Comparison of ENCODE assay signal across 29 mouse cellular contexts in genomic region chr6:27317422-27317821, GRCm38 (mm10).
A peak's percentile ranks its signal among the peaks of the same experiment; 100 is the strongest.
DNase-seq lines count a peak whose midpoint lies in the region; ATAC-seq and TF ChIP-seq lines count a peak whose summit lies in the region.
"Had no signal": no experiment of that assay in that cellular context is flagged by ENCODE, and none has a peak within 500 bp of the region (broad histone marks: within the 10 kb centered on the region; RNA-seq: fewer than 3 reads in every experiment).

No protein-coding gene starts in this region.

- H3K4me2 ChIP-seq in hindbrain, embryonic 13.5 days: no peak overlapping the region
- no peak overlapping the region for H3K4me2 ChIP-seq in midbrain, embryonic 13.5 days (replicated peaks)
- H3K4me2 ChIP-seq in midbrain, embryonic 15.5 days: no peak overlapping the region
- no peak overlapping the region for H3K4me2 ChIP-seq in hindbrain, postnatal 0 days (ENCODE audit: low read depth, low read length)
- H3K4me2 ChIP-seq: embryonic facial prominence, embryonic 13.5 days; forebrain, embryonic 15.5 days; heart, embryonic 13.5 days; intestine, embryonic 15.5 days; stomach, embryonic 15.5 days had no signal

- no peak overlapping the region for H3K4me3 ChIP-seq in hindbrain, embryonic 13.5 days
- no peak overlapping the region for H3K4me3 ChIP-seq in hindbrain, embryonic 10.5 days
- H3K4me3 ChIP-seq in midbrain, embryonic 13.5 days (replicated peaks): no peak overlapping the region
- no peak overlapping the region for H3K4me3 ChIP-seq in midbrain, embryonic 15.5 days
- H3K4me3 ChIP-seq in hindbrain, postnatal 0 days (ENCODE audit: low read length): no peak overlapping the region
- H3K4me3 ChIP-seq: embryonic facial prominence, embryonic 13.5 days; forebrain, embryonic 10.5 days; forebrain, embryonic 15.5 days; heart, adult 2 months; heart, embryonic 13.5 days; intestine, embryonic 15.5 days; layer of hippocampus, adult 2 months; stomach, embryonic 15.5 days had no signal

- TF ChIP-seq CTCF in hindbrain, postnatal 0 days (IDR thresholded peaks at IDR 0.05; ENCODE audit: low read depth): no peak

- no peaks in the 10 kb centered on the region for H3K27me3 ChIP-seq in hindbrain, embryonic 13.5 days
- H3K27me3 ChIP-seq in hindbrain, embryonic 10.5 days (ENCODE audit: insufficient read depth, poor library complexity, severe bottlenecking): no peaks in the 10 kb centered on the region
- H3K27me3 ChIP-seq in midbrain, embryonic 13.5 days: no peaks in the 10 kb centered on the region
- no peaks in the 10 kb centered on the region for H3K27me3 ChIP-seq in midbrain, embryonic 15.5 days (replicated peaks)
- H3K27me3 ChIP-seq in hindbrain, postnatal 0 days (ENCODE audit: insufficient read depth, low read length): no peaks in the 10 kb centered on the region
- H3K27me3 ChIP-seq: embryonic facial prominence, embryonic 13.5 days; forebrain, embryonic 15.5 days; heart, embryonic 13.5 days; intestine, embryonic 15.5 days; stomach, embryonic 15.5 days had no signal

- H3K36me3 ChIP-seq in hindbrain, embryonic 13.5 days: no peaks in the 10 kb centered on the region
- no peaks in the 10 kb centered on the region for H3K36me3 ChIP-seq in hindbrain, embryonic 10.5 days
- H3K36me3 ChIP-seq in midbrain, embryonic 13.5 days: no peaks in the 10 kb centered on the region
- no peaks in the 10 kb centered on the region for H3K36me3 ChIP-seq in midbrain, embryonic 15.5 days (replicated peaks)
- no peaks in the 10 kb centered on the region for H3K36me3 ChIP-seq in hindbrain, postnatal 0 days (ENCODE audit: insufficient read depth, low read length)
- H3K36me3 ChIP-seq: embryonic facial prominence, embryonic 13.5 days; forebrain, embryonic 10.5 days; forebrain, embryonic 15.5 days; heart, embryonic 13.5 days; intestine, embryonic 15.5 days; stomach, embryonic 15.5 days had no signal

- no peak overlapping the region for H3K9ac ChIP-seq in hindbrain, embryonic 13.5 days
- H3K9ac ChIP-seq in midbrain, embryonic 13.5 days (replicated peaks): no peak overlapping the region
- H3K9ac ChIP-seq in midbrain, embryonic 15.5 days: no peak overlapping the region
- no peak overlapping the region for H3K9ac ChIP-seq in hindbrain, postnatal 0 days (replicated peaks; ENCODE audit: low read length)
- H3K9ac ChIP-seq: embryonic facial prominence, embryonic 13.5 days; forebrain, embryonic 15.5 days; heart, embryonic 13.5 days; intestine, embryonic 15.5 days; liver, embryonic 14.5 days; stomach, embryonic 15.5 days had no signal

- 0 out of 2 replicates have a peak, but pooled peaks have one; percentile 54 for ATAC-seq in hindbrain, embryonic 13.5 days (ENCODE audit: low FRiP score)
- ATAC-seq in midbrain, embryonic 13.5 days: 0 out of 2 replicates have a peak, but pooled peaks have one; percentile 37
- ATAC-seq in midbrain, embryonic 15.5 days (replicated peaks): no peak; the same call in 1 of the 2 replicates
- peak; percentile 51; the same call in 1 of the 2 replicates for ATAC-seq in hindbrain, postnatal 0 days
- ATAC-seq: forebrain, embryonic 15.5 days; intestine, embryonic 15.5 days had no signal

- H3K4me1 ChIP-seq in hindbrain, embryonic 13.5 days (replicated peaks): no peaks in the 10 kb centered on the region
- no peaks in the 10 kb centered on the region for H3K4me1 ChIP-seq in hindbrain, embryonic 10.5 days (replicated peaks)
- H3K4me1 ChIP-seq in midbrain, embryonic 13.5 days (replicated peaks): 0 out of 2 replicates have a peak, but pooled peaks cover 3% of the 10 kb centered on the region
- 0 out of 2 replicates have a peak, but pooled peaks cover 3% of the 10 kb centered on the region for H3K4me1 ChIP-seq in midbrain, embryonic 15.5 days
- no peaks in the 10 kb centered on the region for H3K4me1 ChIP-seq in hindbrain, postnatal 0 days (ENCODE audit: insufficient read depth, low read length)
- H3K4me1 ChIP-seq: embryonic facial prominence, embryonic 13.5 days; forebrain, embryonic 10.5 days; forebrain, embryonic 15.5 days; heart, embryonic 13.5 days; intestine, embryonic 15.5 days; stomach, embryonic 15.5 days had no signal

- H3K9me3 ChIP-seq in hindbrain, embryonic 13.5 days: no peaks in the 10 kb centered on the region
- no peaks in the 10 kb centered on the region for H3K9me3 ChIP-seq in hindbrain, embryonic 10.5 days
- no peaks in the 10 kb centered on the region for H3K9me3 ChIP-seq in midbrain, embryonic 13.5 days
- H3K9me3 ChIP-seq in midbrain, embryonic 15.5 days: no peaks in the 10 kb centered on the region
- H3K9me3 ChIP-seq in hindbrain, postnatal 0 days (ENCODE audit: low read length): no peaks in the 10 kb centered on the region
- H3K9me3 ChIP-seq: embryonic facial prominence, embryonic 13.5 days; forebrain, embryonic 10.5 days; forebrain, embryonic 15.5 days; heart, embryonic 13.5 days; intestine, embryonic 15.5 days; stomach, embryonic 15.5 days had no signal

- H3K27ac ChIP-seq in hindbrain, embryonic 13.5 days: no peak overlapping the region
- no peak overlapping the region for H3K27ac ChIP-seq in hindbrain, embryonic 10.5 days
- H3K27ac ChIP-seq in midbrain, embryonic 13.5 days: no peak overlapping the region
- no peak overlapping the region for H3K27ac ChIP-seq in midbrain, embryonic 15.5 days
- no peak overlapping the region for H3K27ac ChIP-seq in hindbrain, postnatal 0 days
- H3K27ac ChIP-seq: embryonic facial prominence, embryonic 13.5 days; forebrain, embryonic 10.5 days; forebrain, embryonic 15.5 days; heart, adult 2 months; heart, embryonic 13.5 days; intestine, embryonic 15.5 days; layer of hippocampus, adult 2 months; liver, embryonic 14.5 days; macrophage; stomach, embryonic 15.5 days had no signal

- no peak for DNase-seq in hindbrain, embryonic 10.5 days (ENCODE audit: low spot score)
- DNase-seq in MN1 (ENCODE audit: low spot score): peak; percentile 14
- peak; percentile 52 for DNase-seq in hindbrain, postnatal 0 days (ENCODE audit: low spot score)
- no peak for DNase-seq in heart, adult 9 months (ENCODE audit: low spot score in 2 of 2)
- DNase-seq in urinary bladder, postnatal 4 days (ENCODE audit: low spot score in 2 of 2): no peak
- DNase-seq: adrenal gland, postnatal 36 days; cerebellum, adult 2 months; cerebellum, postnatal 25 days; heart, adult 2 months; heart, postnatal 10 days; kidney, adult 2 months; kidney, postnatal 36 days; layer of hippocampus, postnatal 36 days; liver; lung, adult 2 months; lung, postnatal 10 days; right cerebral cortex, postnatal 25 days had no signal

- WGBS in hindbrain, embryonic 13.5 days: 55% methylated on average over 3 of the region's 3 CpGs
- 75% methylated on average over 3 of the region's 3 CpGs for WGBS in hindbrain, embryonic 10.5 days
- WGBS in midbrain, embryonic 13.5 days: 75% methylated on average over 3 of the region's 3 CpGs
- WGBS in midbrain, embryonic 15.5 days: 70% methylated on average over 3 of the region's 3 CpGs
- 37% methylated on average over 3 of the region's 3 CpGs for WGBS in hindbrain, postnatal 0 days

Comparison
In these comparisons a context has a peak if more than half of its experiments do, and no peak if none do; other contexts are left out.
1. DNase-seq: peak in MN1 (single experiment) and hindbrain, postnatal 0 days (single experiment); none in hindbrain, embryonic 10.5 days (single experiment), heart, adult 9 months (0 of 2) and urinary bladder, postnatal 4 days (0 of 2).